ENCODE assay signal across 36 mouse cellular contexts in genomic region chr9:41021690-41022089, GRCm38 (mm10). TPM values are rescaled to one million over a fixed set of nuclear protein-coding genes. Genes with fewer than 3 reads are reported as not detected.
DNase-seq lines count a peak whose midpoint lies in the region; ATAC-seq and TF ChIP-seq lines count a peak whose summit lies in the region.
"Had no signal": no experiment of that assay in that cellular context is flagged by ENCODE, and none has a peak within 500 bp of the region (broad histone marks: within the 10 kb centered on the region; RNA-seq: fewer than 3 reads in every experiment).

No protein-coding gene starts in this region.

- POLR2A ChIA-PET in Patski (lab: Charles Lee): no interaction called here

- ATAC-seq in Patski: peak; percentile 84
- ATAC-seq: activated CD4-positive, CD25-positive, alpha-beta regulatory T cell, adult 4 months; forebrain, embryonic 13.5 days; forebrain, embryonic 16.5 days; hindbrain, embryonic 16.5 days; intestine, embryonic 15.5 days had no signal

- no peak overlapping the region for H3K4me3 ChIP-seq in embryonic fibroblast, embryonic 13.5 days (ENCODE audit: insufficient read depth, low read length)
- H3K4me3 ChIP-seq: embryonic facial prominence, embryonic 10.5 days; embryonic facial prominence, embryonic 13.5 days; forebrain, embryonic 10.5 days; forebrain, embryonic 13.5 days; heart, embryonic 12.5 days; heart, embryonic 15.5 days; hindbrain, embryonic 10.5 days; hindbrain, embryonic 13.5 days; intestine, embryonic 15.5 days had no signal

- peak overlapping the region; percentile 84 for H3K27ac ChIP-seq in embryonic fibroblast, embryonic 13.5 days (ENCODE audit: insufficient read depth, low read length)
- H3K27ac ChIP-seq: embryonic facial prominence, embryonic 10.5 days; embryonic facial prominence, embryonic 13.5 days; forebrain, embryonic 10.5 days; forebrain, embryonic 13.5 days; heart, embryonic 15.5 days; hindbrain, embryonic 10.5 days; hindbrain, embryonic 13.5 days; intestine, embryonic 15.5 days had no signal

- intact Hi-C loops in heart, postnatal 36 days (cut with DNase I): no loop called here

- CTCF ChIA-PET in Patski (lab: Charles Lee): interaction anchor here (1.0 to 1.5 kb wide), 3 partner anchors 11 to 168 kb away, joined by 4 read pairs; no protein-coding TSS in a partner anchor

- peaks cover 3% of the 10 kb centered on the region; the same call in 1 of the 2 replicates for H3K4me1 ChIP-seq in embryonic fibroblast, embryonic 13.5 days (ENCODE audit: control insufficient read depth, insufficient read depth, low read length)
- H3K4me1 ChIP-seq: embryonic facial prominence, embryonic 10.5 days; embryonic facial prominence, embryonic 13.5 days; forebrain, embryonic 10.5 days; forebrain, embryonic 13.5 days; hindbrain, embryonic 10.5 days; hindbrain, embryonic 13.5 days; intestine, embryonic 15.5 days had no signal

- in situ Hi-C loops in Patski (cut with MboI; ENCODE audit: low pct_unique_long_range_greater_than_20kb): no loop called here

- TF ChIP-seq POLR2A in embryonic fibroblast, embryonic 13.5 days (IDR thresholded peaks at IDR 0.05; ENCODE audit: low read depth, low read length): no peak

- DNase-seq in heart, adult 11 months: peak; percentile 62
- DNase-seq in heart, postnatal 36 days: no peak
- DNase-seq in 3T3-L1 (ENCODE audit: low read depth, low spot score) (peak; percentile 66), Patski (ENCODE audit: low read depth, low spot score) (no peak)
- DNase-seq in urinary bladder, postnatal 25 days (ENCODE audit: low spot score): no peak
- no peak for DNase-seq in left cerebral cortex, adult 11 months (ENCODE audit: low spot score)
- no peak for DNase-seq in cerebellum, adult 18-20 months
- DNase-seq: adrenal gland, adult 8-10 months; adrenal gland, postnatal 25 days; B cell, adult 2 months; cerebellum, adult 11-12 months; cerebellum, adult 9-10 months; cerebellum, postnatal 25 days; embryo, embryonic 11 days; gastrocnemius, postnatal 10 days; heart, adult 18-20 months; kidney, adult 18-20 months had no signal

- no peak for TF ChIP-seq CTCF in Patski (IDR thresholded peaks at IDR 0.05)
- TF ChIP-seq CTCF in embryonic fibroblast, embryonic 13.5 days (IDR thresholded peaks at IDR 0.05; ENCODE audit: borderline replicate concordance, insufficient read depth, low read length): no peak

- H3K27me3 ChIP-seq in Patski: no peaks in the 10 kb centered on the region
- H3K27me3 ChIP-seq: CH12.LX; embryonic facial prominence, embryonic 13.5 days; forebrain, embryonic 13.5 days; heart, embryonic 12.5 days; heart, embryonic 15.5 days; hindbrain, embryonic 13.5 days; intestine, embryonic 15.5 days had no signal

RNA-seq across cellular contexts. Expression of gene Crtam, which starts 17.3 kb away (rescaled TPM):
- not detected for total RNA-seq in heart, postnatal 36 days (2021)
- polyA plus RNA-seq in Patski (2021): not detected
- not detected in 2 replicates for polyA plus RNA-seq in embryonic fibroblast, embryonic 13.5 days (2011; ENCODE audit: insufficient read length, low read depth, missing spikeins)
- total RNA-seq: CH12.LX; gastrocnemius, adult 18-20 months; heart, postnatal 25 days; MEL had no signal
- polyA plus RNA-seq: cortical plate, adult 2 months; forebrain, embryonic 13.5 days; forebrain, embryonic 16.5 days; heart, embryonic 15.5 days had no signal

RNA-seq across cellular contexts. Expression of gene Jhy, which starts 57.8 kb away (rescaled TPM):
- not detected for total RNA-seq in heart, postnatal 36 days (2021)
- polyA plus RNA-seq in Patski (2021): not detected
- polyA plus RNA-seq in embryonic fibroblast, embryonic 13.5 days (2011; ENCODE audit: insufficient read length, low read depth, missing spikeins): not detected in 2 replicates
- total RNA-seq: CH12.LX; gastrocnemius, adult 18-20 months; gastrocnemius, postnatal 10 days; gastrocnemius, postnatal 4 days; heart, adult 18-20 months; heart, postnatal 25 days; MEL had no signal
- polyA plus RNA-seq: activated CD4-positive, CD25-positive, alpha-beta regulatory T cell, adult 4 months; embryonic facial prominence, embryonic 13.5 days; heart, embryonic 12.5 days; heart, embryonic 15.5 days had no signal

Comparison
In these comparisons a context has a peak if more than half of its experiments do, and no peak if none do; other contexts are left out.
1. DNase-seq: peak in heart, adult 11 months (single experiment) and 3T3-L1 (single experiment); none in heart, postnatal 36 days (0 of 2), Patski (single experiment), urinary bladder, postnatal 25 days (single experiment), left cerebral cortex, adult 11 months (single experiment) and cerebellum, adult 18-20 months (0 of 2).